Mouse (Mus musculus) kidney, adult 2 months (tissue): ENCODE measurements around the gene Gm9945. TPM values are rescaled to one million over a fixed set of nuclear protein-coding genes. Genes with fewer than 3 reads are reported as not detected.

Source experiments
- DNase-seq: peaks from one replicate; pipeline ENCODE4 v3.0.0; 2021
- H3K27ac ChIP-seq: fragments of 200-500 bp; 2 replicates; pipeline ENCODE4 v1.5.1; 2012; ENCODE audit warnings: low read depth, low read length, control low read depth, inconsistent platforms; ENCODE audit not compliant: insufficient read depth
- H3K27me3 ChIP-seq: fragments of 200-500 bp; replicated peaks from 2 replicates; pipeline ENCODE4 v1.6.1; 2012; ENCODE audit warnings: mild to moderate bottlenecking, moderate library complexity, low read length, inconsistent platforms; ENCODE audit not compliant: control insufficient read depth, insufficient read depth
- H3K36me3 ChIP-seq: fragments of 200-500 bp; 2 replicates; pipeline ENCODE4 v1.6.1; 2012; ENCODE audit warnings: mild to moderate bottlenecking, moderate library complexity, low read length, inconsistent platforms; ENCODE audit not compliant: control insufficient read depth, insufficient read depth
- H3K4me1 ChIP-seq: fragments of 200-500 bp; 2 replicates; pipeline ENCODE4 v1.6.1; 2011; ENCODE audit warnings: low read length; ENCODE audit not compliant: control insufficient read depth, insufficient read depth
- H3K4me3 ChIP-seq: fragments of 200-500 bp; 2 replicates; pipeline ENCODE4 v1.5.1; 2011; ENCODE audit warnings: mild to moderate bottlenecking, low read depth, low read length, control low read depth; ENCODE audit not compliant: insufficient read depth
- CTCF ChIP-seq: fragments of 200-500 bp; conservative IDR thresholded peaks from 2 replicates; pipeline ENCODE4 v1.5.1; 2011; ENCODE audit warnings: low read depth, mild to moderate bottlenecking, control low read depth, low read length, moderate library complexity, mixed read lengths; ENCODE audit not compliant: insufficient read depth, insufficient read length
- POLR2A ChIP-seq: fragments of 200-500 bp; IDR thresholded peaks from one replicate; pipeline ENCODE4 v1.6.1; 2011; ENCODE audit warnings: low read depth, low read length, control low read depth
- WGBS: fragments of 180-500 bp; shearing (Covaris S2); methylation state at CpG from one replicate; pipeline ENCODE4 v1.1.7; 2018; 5-methylcytosine and 5-hydroxymethylcytosine counted together
- polyA plus RNA-seq: library from polyadenylated mRNA; depleted of rRNA; stranded (reverse); fragments of >200 nt; gene quantifications from 2 replicates; pipeline ENCODE4 v1.2.3, GENCODE M21; 2012

Gene Gm9945
- polyA plus RNA-seq, 1 experiment, result not detected

- Histone ChIP-seq H3K27ac (no peak overlapping the region), H3K4me1 (peaks cover 3% of the 10 kb centered on the region; the same call in 1 of the 2 replicates), H3K36me3 (no peaks in the 10 kb centered on the region), H3K27me3 (no peaks in the 10 kb centered on the region), H3K4me3 (no peak overlapping the region)
- WGBS, result 85% methylated on average over 6 of the region's 6 CpGs
- no peak for DNase-seq
- no peak for TF ChIP-seq CTCF
- TF ChIP-seq POLR2A, result no peak
These were observed 43.6 kb upstream of the Gm9945 start for GRCm38 (mm10) chr11:53436338-53436737.

DNA sequence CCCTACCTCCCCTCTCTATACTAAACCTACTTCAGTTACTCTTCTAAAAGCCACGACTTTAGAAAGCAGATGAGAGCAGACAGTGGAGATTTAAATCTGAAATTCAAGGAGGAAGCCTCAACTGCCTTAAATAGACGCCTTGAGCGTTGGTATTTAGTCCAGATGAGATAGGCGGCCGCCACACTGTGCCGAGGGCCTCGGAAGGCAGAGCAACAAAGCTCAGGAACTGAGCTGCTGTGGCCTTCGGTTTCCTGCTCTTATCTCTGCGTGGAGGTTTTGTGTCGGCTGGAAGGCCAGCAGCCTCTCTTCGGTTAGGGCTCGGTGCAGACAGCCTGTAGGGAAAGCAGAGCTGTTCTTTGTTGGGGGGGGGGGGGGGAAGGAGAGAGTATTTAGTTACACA is 38.0 kb upstream of the Gm9945 start:
- WGBS, result 32% methylated on average over 12 of the region's 12 CpGs
- no peak overlapping the region for H3K4me3 ChIP-seq
- no peaks in the 10 kb centered on the region for H3K4me1 ChIP-seq
- no peaks in the 10 kb centered on the region for H3K27me3 ChIP-seq
- DNase-seq, result no peak
- no peaks in the 10 kb centered on the region for H3K36me3 ChIP-seq
- no peak overlapping the region for H3K27ac ChIP-seq
- TF ChIP-seq POLR2A (no peak), CTCF (no peak)

DNA sequence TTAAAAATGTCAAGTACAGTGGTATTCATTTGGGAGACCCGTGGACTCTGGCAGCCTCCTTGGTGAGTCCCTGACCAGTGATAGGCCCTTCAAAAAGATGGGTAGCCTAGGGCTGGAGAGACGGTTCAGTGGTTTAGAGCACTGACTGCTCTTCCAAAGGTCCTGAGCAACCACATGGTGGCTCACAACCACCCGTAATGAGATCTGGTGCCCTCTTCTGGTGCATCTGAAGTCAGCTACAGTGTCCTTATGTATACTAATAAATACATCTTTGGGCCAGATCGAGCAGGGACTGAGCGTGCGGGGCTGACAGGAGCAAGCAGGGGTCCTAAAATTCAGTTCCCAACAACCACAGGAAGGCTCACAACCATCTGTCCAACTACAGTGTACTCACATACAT is 36.1 kb upstream of the Gm9945 start:
- TF ChIP-seq CTCF (peak; percentile 65), POLR2A (no peak)
- WGBS, result 25% methylated on average over 6 of the region's 6 CpGs
- Histone ChIP-seq H3K36me3 (no peaks in the 10 kb centered on the region), H3K27me3 (no peaks in the 10 kb centered on the region), H3K4me1 (no peaks in the 10 kb centered on the region), H3K27ac (no peak overlapping the region), H3K4me3 (no peak overlapping the region)
- peak; percentile 68 for DNase-seq

DNA sequence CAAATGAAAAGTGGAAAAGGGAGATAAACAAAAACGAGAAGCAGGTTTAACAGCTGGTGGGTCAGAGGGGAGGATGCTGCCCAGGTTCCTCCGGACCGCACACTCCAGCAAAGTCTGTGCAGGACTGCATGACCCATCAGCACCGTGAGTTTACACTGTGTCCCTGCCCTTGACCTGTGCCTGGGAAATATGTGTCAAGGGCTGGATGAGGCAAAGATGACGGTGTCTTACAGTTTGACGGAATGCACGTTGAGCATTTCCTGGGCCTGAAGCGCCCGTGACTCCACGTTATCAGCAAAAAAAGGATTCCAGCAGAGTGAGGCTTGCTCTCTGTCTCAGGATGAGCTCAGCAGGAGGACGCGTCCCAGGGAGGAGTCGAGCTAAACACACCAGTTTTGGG is 34.4 kb upstream of the Gm9945 start:
- 86% methylated on average over 13 of the region's 13 CpGs for WGBS

GRCm38 (mm10) chr11:53446183-53446582 is 33.8 kb upstream of the Gm9945 start:
- Histone ChIP-seq H3K36me3 (no peaks in the 10 kb centered on the region), H3K27me3 (no peaks in the 10 kb centered on the region), H3K4me3 (no peak overlapping the region), H3K4me1 (peaks cover 4% of the 10 kb centered on the region; the same call in 1 of the 2 replicates), H3K27ac (no peak overlapping the region)
- DNase-seq, result no peak
- 89% methylated on average over 13 of the region's 13 CpGs for WGBS
- TF ChIP-seq CTCF (no peak), POLR2A (no peak)

More for the DNA sequence above, 34.4 kb upstream of the Gm9945 start:
- no peak for TF ChIP-seq CTCF
- TF ChIP-seq POLR2A, result no peak
- no peak for DNase-seq
- H3K4me3 ChIP-seq, result no peak overlapping the region
- H3K27me3 ChIP-seq, result no peaks in the 10 kb centered on the region
- H3K4me1 ChIP-seq, result peaks cover 4% of the 10 kb centered on the region; the same call in 1 of the 2 replicates
- no peak overlapping the region for H3K27ac ChIP-seq
- no peaks in the 10 kb centered on the region for H3K36me3 ChIP-seq

GRCm38 (mm10) chr11:53447996-53448395 is 32.0 kb upstream of the Gm9945 start:
- no peaks in the 10 kb centered on the region for H3K36me3 ChIP-seq
- no peak for DNase-seq
- 87% methylated on average over 8 of the region's 8 CpGs for WGBS
- H3K27me3 ChIP-seq, result no peaks in the 10 kb centered on the region
- H3K27ac ChIP-seq, result no peak overlapping the region
- H3K4me1 ChIP-seq, result peaks cover 4% of the 10 kb centered on the region; the same call in 1 of the 2 replicates
- no peak overlapping the region for H3K4me3 ChIP-seq
- TF ChIP-seq POLR2A, result no peak
- TF ChIP-seq CTCF, result no peak

GRCm38 (mm10) chr11:53448529-53448928 is 31.4 kb upstream of the Gm9945 start:
- H3K4me1 ChIP-seq, result peaks cover 4% of the 10 kb centered on the region; the same call in 1 of the 2 replicates
- H3K4me3 ChIP-seq, result no peak overlapping the region
- no peaks in the 10 kb centered on the region for H3K36me3 ChIP-seq
- DNase-seq, result peak; percentile 94
- no peaks in the 10 kb centered on the region for H3K27me3 ChIP-seq
- 65% methylated on average over 1 of the region's 1 CpGs for WGBS
- TF ChIP-seq POLR2A, result no peak
- no peak for TF ChIP-seq CTCF
- no peak overlapping the region for H3K27ac ChIP-seq

DNA sequence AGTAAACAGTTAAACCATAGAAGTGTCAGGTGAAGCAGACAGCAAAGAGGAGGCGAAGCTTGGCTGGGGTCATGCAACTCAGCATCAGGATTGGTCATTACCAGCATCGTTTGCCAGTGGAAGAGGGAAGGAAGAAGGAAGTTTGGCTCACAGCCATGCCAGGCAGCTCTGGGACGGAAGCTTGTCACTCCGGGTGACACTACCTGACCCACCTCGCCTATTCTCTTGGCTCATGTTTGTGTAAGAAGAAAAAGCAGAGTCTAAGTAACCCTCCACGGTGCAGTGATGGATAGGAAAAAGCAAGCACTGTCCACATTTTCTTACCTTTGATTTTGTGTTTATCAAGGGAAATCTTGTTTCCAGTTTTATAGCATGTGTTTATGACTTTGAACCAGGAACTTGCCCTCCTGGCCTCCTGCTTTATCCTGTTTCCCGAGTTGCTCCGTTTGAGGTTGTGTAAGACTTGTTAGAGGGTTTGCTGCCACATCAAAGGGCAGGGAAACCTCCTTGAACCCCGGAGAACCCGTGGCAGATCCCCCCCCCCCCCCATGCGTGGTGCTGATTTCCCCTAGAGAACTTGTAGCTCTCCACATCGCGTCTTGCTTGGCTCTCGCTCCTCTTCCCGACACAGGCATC is 29.8 kb upstream of the Gm9945 start:
- no peak for DNase-seq
- H3K4me3 ChIP-seq, result no peak overlapping the region
- no peaks in the 10 kb centered on the region for H3K27me3 ChIP-seq
- TF ChIP-seq CTCF, result no peak
- TF ChIP-seq POLR2A, result no peak
- no peak overlapping the region for H3K27ac ChIP-seq
- no peaks in the 10 kb centered on the region for H3K36me3 ChIP-seq
- WGBS, result 26% methylated on average over 15 of the region's 15 CpGs
- peaks cover 4% of the 10 kb centered on the region; the same call in 1 of the 2 replicates for H3K4me1 ChIP-seq
